Mouse (Mus musculus) MEL (cell line): ENCODE data around the gene Dnm1.

Experiments
- BHLHE40 ChIP-seq: IDR thresholded peaks from 2 replicates; pipeline ENCODE4 v1.6.1; 2012; ENCODE audit warnings: low read depth, mild to moderate bottlenecking, inconsistent platforms, low read length, improper control_type of control experiment, borderline replicate concordance
- CTCF ChIP-seq, 3 experiments: IDR thresholded peaks in 2 of 3; conservative IDR thresholded peaks in 1 of 3; 2 replicates each; pipeline ENCODE4 v1.5.1; 2011 to 2012; ENCODE audit warnings: low read length in 3 of 3, low read depth in 2 of 3, mild to moderate bottlenecking in 2 of 3, improper control_type of control experiment in 1 of 3, inconsistent platforms in 1 of 3, mixed read lengths in 1 of 3, moderate library complexity in 1 of 3; ENCODE audit not compliant: control insufficient read depth in 1 of 3, insufficient read depth in 1 of 3, poor library complexity in 1 of 3, severe bottlenecking in 1 of 3
- E2F4 ChIP-seq: IDR thresholded peaks from 2 replicates; pipeline ENCODE4 v1.6.1; 2011; ENCODE audit warnings: low read depth, low read length, improper control_type of control experiment, borderline replicate concordance
- ELF1 ChIP-seq: IDR thresholded peaks from 2 replicates; pipeline ENCODE4 v1.6.1; 2014; ENCODE audit warnings: low read depth, mild to moderate bottlenecking, inconsistent platforms, low read length, improper control_type of control experiment, moderate library complexity
- MAFK ChIP-seq: IDR thresholded peaks from 2 replicates; pipeline ENCODE4 v1.6.1; 2011; ENCODE audit warnings: low read depth, mild to moderate bottlenecking, low read length, improper control_type of control experiment, borderline replicate concordance
- MAX ChIP-seq: IDR thresholded peaks from 2 replicates; pipeline ENCODE4 v1.6.1; 2011; ENCODE audit warnings: low read length, improper control_type of control experiment
- MEF2A ChIP-seq: IDR thresholded peaks from 2 replicates; pipeline ENCODE4 v1.6.1; 2014; ENCODE audit warnings: low read depth, mild to moderate bottlenecking, inconsistent platforms, low read length, improper control_type of control experiment; ENCODE audit not compliant: poor library complexity, insufficient replicate concordance, severe bottlenecking; ENCODE audit errors: extremely low read depth
- POLR2A ChIP-seq, 2 experiments: IDR thresholded peaks; 2 replicates each; pipeline ENCODE4 v1.6.1; 2011 to 2012; ENCODE audit warnings: low read length in 2 of 2, mild to moderate bottlenecking in 2 of 2, control low read depth in 1 of 2, improper control_type of control experiment in 1 of 2, low read depth in 1 of 2, moderate library complexity in 1 of 2; ENCODE audit not compliant: control insufficient read depth in 1 of 2, insufficient read depth in 1 of 2, poor library complexity in 1 of 2
- POLR2AphosphoS2 ChIP-seq: IDR thresholded peaks from 2 replicates; pipeline ENCODE4 v1.6.1; 2011; ENCODE audit warnings: low read length, improper control_type of control experiment
- RAD21 ChIP-seq: IDR thresholded peaks from 2 replicates; pipeline ENCODE4 v1.6.1; 2011; ENCODE audit warnings: mild to moderate bottlenecking, low read depth, low read length, improper control_type of control experiment
- SIN3A ChIP-seq: IDR thresholded peaks from 2 replicates; pipeline ENCODE4 v1.6.1; 2012; ENCODE audit warnings: low read length, improper control_type of control experiment, inconsistent platforms
- TAL1 ChIP-seq: IDR thresholded peaks from 2 replicates; pipeline ENCODE4 v1.6.1; 2012; ENCODE audit warnings: mild to moderate bottlenecking, inconsistent platforms, low read length, moderate library complexity, mixed read lengths
- TBP ChIP-seq: IDR thresholded peaks from 2 replicates; pipeline ENCODE4 v1.8.0; 2011; ENCODE audit warnings: low read depth, low read length, improper control_type of control experiment
- ZC3H11A ChIP-seq: IDR thresholded peaks from 2 replicates; pipeline ENCODE4 v1.6.1; 2012; ENCODE audit warnings: low read depth, mild to moderate bottlenecking, inconsistent platforms, low read length, improper control_type of control experiment

GRCm38 (mm10) chr2:32314831-32315230, 38.3 kb downstream of the Dnm1 start:
- no peak for TF ChIP-seq CTCF (IDR thresholded peaks at IDR 0.05 in 2 of 3, conservative IDR thresholded peaks at IDR 0.05 in 1 of 3; ENCODE audit: control insufficient read depth in 1 of 3, insufficient read depth in 1 of 3, low read depth in 2 of 3, low read length in 3 of 3, poor library complexity in 1 of 3, severe bottlenecking in 1 of 3)
- no peak for TF ChIP-seq E2F4
- TF ChIP-seq BHLHE40, result no peak
- no peak for TF ChIP-seq MEF2A
- TF ChIP-seq MAFK, result no peak
- no peak for TF ChIP-seq RAD21
- TF ChIP-seq POLR2A (IDR thresholded peaks at IDR 0.05; ENCODE audit: control insufficient read depth in 1 of 2, insufficient read depth in 1 of 2, low read depth in 1 of 2, low read length in 2 of 2, poor library complexity in 1 of 2), result no peak
- no peak for TF ChIP-seq ELF1
- no peak for TF ChIP-seq TAL1
- TF ChIP-seq ZC3H11A, result no peak
- no peak for TF ChIP-seq TBP
- no peak for TF ChIP-seq POLR2AphosphoS2
- no peak for TF ChIP-seq SIN3A
- TF ChIP-seq MAX, result no peak
